Mouse (Mus musculus): ENCODE data around the gene Drg1. TPM values are rescaled to one million over a fixed set of nuclear protein-coding genes. Genes with fewer than 3 reads are reported as not detected.
"Not testable (repeated sequence)": the region's sequence is repeated elsewhere in the genome, so short reads cannot be mapped to it uniquely, and the experiment has no call there.

Gene Drg1
- polyA plus RNA-seq, 1 experiment from 2014 or later: 232 TPM

DNA sequence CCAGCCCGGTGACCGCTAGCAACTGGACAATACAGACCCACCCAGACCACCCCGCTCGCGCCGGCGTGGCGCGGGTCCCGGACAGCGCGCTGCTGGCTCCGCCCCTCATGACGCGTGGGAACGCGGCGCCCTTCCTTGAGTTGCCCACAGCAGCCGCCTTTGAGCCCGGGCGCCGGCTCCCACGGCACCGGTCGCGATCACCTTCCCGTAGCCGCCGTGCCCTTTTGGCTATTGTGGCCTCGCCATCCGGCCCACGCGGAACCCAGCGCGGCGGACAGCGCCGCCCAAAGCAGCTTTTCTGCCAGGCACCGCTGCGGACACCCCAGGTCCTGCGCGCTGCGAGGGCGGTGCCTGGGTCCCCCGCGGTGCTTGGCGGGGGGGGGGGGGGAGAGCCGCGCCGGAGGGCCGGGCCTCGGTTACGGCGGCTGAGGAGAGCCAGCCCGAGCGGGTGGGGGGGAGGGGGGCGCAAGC, 63.9 kb downstream of the Drg1 start, which contains the start of gene Eif4enif1:
Gene Eif4enif1, plus strand, starts transcription at position 162 of the 471 bp plus-strand sequence.
- peak within 1 kb of the TSS; percentile 42 for H3K4me3 ChIP-seq (replicated peaks)
- under 1% methylated on average over 43 of the region's 57 CpGs for WGBS
- no peaks in the 10 kb centered on the region for H3K27me3 ChIP-seq (replicated peaks)
- H3K36me3 ChIP-seq: peaks cover 16% of the 10 kb centered on the region; the same call in 1 of the 2 replicates
- ATAC-seq (ENCODE audit: insufficient read depth, low FRiP score, low read depth): peak; percentile 69
- peak within 1 kb of the TSS; percentile 26 for H3K4me2 ChIP-seq
- no peaks in the 10 kb centered on the region for H3K4me1 ChIP-seq
- H3K9me3 ChIP-seq: no peaks in the 10 kb centered on the region
- H3K27ac ChIP-seq: peak within 1 kb of the TSS; percentile 33
- peak within 1 kb of the TSS; percentile 10; the same call in 1 of the 2 replicates for H3K9ac ChIP-seq

DNA sequence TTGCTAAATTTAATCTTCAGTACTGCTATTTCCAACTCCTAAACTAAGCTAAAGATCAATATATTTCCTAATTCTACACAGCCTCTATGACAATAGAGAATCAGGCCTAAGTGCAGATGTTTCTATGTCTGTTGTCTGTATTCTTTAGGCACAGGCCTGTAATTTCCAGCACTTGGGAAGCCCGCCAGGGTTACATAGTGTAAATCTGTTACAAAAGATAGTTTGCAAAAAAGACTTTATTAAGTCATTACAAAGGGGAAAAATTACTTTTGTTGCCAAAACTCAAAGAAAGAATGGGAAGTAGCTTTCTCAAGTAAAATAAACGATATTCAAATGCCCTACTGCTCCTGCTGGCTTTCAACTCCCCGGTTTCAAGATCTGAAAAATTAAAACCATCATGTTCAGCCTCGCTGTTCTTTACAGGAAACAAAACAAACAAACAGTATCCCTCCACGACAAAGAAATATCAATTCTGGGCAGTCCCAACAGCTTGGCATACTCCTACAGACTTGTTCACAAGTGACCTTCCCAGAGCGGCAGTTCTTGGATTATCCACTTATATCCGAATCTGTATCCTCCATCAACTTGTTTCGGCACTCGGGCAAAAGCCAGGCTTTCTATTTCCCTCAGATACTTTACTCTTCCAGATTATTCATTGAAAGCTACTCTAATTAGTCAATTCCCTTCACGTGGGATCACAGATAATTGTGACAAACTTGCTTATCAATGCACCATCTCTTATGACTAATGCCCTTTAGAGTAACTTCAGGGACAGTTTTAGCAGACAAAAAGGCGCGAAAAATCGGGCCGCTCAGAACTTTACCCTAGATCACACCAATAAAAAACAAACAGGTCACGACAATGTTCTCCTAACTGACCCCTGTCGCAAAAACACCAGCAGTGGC, 64.6 kb downstream of the Drg1 start:
- H3K4me3 ChIP-seq (replicated peaks): peak overlapping the region; percentile 42
- 5% methylated on average over 16 of the region's 16 CpGs for WGBS
- ATAC-seq (ENCODE audit: insufficient read depth, low FRiP score, low read depth): no peak
- no peak overlapping the region for H3K9ac ChIP-seq
- no peaks in the 10 kb centered on the region for H3K9me3 ChIP-seq
- peak overlapping the region; percentile 0 for H3K4me2 ChIP-seq
- peaks cover 14% of the 10 kb centered on the region; the same call in 1 of the 2 replicates for H3K36me3 ChIP-seq
- no peak overlapping the region for H3K27ac ChIP-seq
- H3K4me1 ChIP-seq: no peaks in the 10 kb centered on the region
- H3K27me3 ChIP-seq (replicated peaks): no peaks in the 10 kb centered on the region

DNA sequence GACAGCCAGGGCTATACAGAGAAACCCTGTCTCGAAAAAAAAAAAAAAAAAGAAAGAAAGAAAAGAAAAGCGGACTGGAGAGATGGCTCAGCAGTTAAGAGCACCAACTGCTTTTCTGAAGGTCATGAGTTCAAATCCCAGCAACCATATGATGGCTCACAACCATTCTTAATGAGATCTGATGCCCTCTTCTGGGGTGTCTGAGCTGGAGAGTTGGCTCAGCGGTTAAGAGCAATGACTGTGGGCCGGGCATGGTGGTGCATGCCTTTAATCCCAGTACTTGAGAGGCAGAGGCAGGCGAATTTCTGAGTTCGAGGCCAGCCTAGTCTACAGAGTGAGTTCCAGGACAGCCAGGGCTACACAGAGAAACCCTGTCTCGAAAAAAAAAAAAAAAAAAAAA, 65.6 kb downstream of the Drg1 start:
- not testable (repeated sequence) for H3K4me1 ChIP-seq; ATAC-seq (ENCODE audit: insufficient read depth, low FRiP score, low read depth); H3K9me3 ChIP-seq; H3K36me3 ChIP-seq; H3K4me2 ChIP-seq; H3K27ac ChIP-seq; H3K4me3 ChIP-seq (replicated peaks); H3K27me3 ChIP-seq (replicated peaks); H3K9ac ChIP-seq
- 91% methylated on average over 6 of the region's 7 CpGs for WGBS

DNA sequence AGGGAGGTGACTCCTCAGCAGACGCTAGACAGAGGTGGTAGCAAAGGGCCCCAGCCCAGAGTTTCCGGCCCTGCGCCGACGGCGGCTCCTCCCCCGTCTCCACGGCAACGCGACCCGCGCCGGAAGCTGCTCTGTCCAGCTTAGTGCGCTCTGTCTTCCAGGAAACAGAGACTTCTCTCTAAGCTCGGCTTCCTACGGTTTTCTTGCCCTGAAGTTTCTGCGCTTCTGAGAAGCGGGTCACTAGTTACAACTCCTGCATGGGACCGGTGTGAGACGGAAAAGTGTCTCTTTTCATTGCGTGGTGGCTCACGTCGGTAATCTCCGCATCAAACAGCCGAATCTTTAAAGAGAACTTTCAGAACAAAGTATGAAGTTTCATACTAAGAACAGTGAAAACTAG, 72.9 kb downstream of the Drg1 start, which contains the start of gene Sfi1:
Gene Sfi1, minus strand, starts transcription at position 101 of the 400 bp plus-strand sequence.
- H3K4me2 ChIP-seq: no peak within 1 kb of the TSS
- no peak for ATAC-seq (ENCODE audit: insufficient read depth, low FRiP score, low read depth)
- no peaks in the 10 kb centered on the region for H3K9me3 ChIP-seq
- no peaks in the 10 kb centered on the region for H3K4me1 ChIP-seq
- 84% methylated on average over 25 of the region's 25 CpGs for WGBS
- H3K36me3 ChIP-seq: no peaks in the 10 kb centered on the region
- H3K27ac ChIP-seq: no peak within 1 kb of the TSS
- H3K27me3 ChIP-seq (replicated peaks): no peaks in the 10 kb centered on the region
- no peak within 1 kb of the TSS for H3K4me3 ChIP-seq (replicated peaks)
- no peak within 1 kb of the TSS for H3K9ac ChIP-seq

DNA sequence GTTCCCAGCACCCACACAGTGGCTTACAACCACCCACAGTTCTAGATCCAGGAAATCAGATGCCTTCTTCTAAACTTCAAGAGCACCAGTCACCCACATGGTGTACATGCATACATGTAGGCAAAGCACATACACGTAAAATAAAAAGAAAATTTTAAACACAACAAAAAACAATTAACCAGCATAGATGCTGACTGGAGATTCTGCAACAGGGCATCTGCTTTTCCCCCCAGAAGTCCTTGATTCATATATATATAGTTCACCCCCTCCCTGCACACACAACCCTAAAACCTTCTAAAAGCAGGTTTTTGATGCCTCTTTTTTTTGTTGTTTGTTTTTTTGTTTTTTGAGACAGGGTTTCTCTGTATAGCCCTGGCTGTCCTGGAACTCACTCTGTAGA, 83.5 kb downstream of the Drg1 start:
- not testable (repeated sequence) for ATAC-seq (ENCODE audit: insufficient read depth, low FRiP score, low read depth); H3K4me3 ChIP-seq (replicated peaks); H3K27me3 ChIP-seq (replicated peaks); H3K36me3 ChIP-seq; H3K4me2 ChIP-seq; H3K9ac ChIP-seq; H3K4me1 ChIP-seq; H3K27ac ChIP-seq; H3K9me3 ChIP-seq
- WGBS: 85% methylated on average over 1 of the region's 1 CpGs

DNA sequence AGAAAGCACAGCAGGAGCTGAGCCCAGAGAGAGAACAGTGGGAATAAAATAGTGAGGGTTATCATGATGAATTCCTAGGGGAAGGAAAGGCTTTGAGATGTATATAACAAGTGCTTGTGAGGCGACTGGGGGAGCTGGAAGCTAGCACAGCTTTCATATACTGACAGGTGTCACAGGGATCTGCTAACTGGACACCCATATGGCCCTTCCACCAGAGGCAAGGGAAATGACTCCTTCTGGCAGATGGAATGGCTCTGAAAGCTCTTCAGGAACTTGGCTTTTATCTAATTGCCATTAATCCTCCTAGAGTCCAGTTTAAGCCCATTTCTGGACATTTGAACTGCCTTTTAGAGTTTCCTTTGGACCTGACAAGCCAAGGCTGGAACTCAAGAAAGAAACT, 84.2 kb downstream of the Drg1 start:
- not testable (repeated sequence) for H3K27me3 ChIP-seq (replicated peaks); H3K36me3 ChIP-seq; H3K4me3 ChIP-seq (replicated peaks); H3K9me3 ChIP-seq; H3K9ac ChIP-seq; ATAC-seq (ENCODE audit: insufficient read depth, low FRiP score, low read depth); H3K4me2 ChIP-seq; H3K4me1 ChIP-seq; H3K27ac ChIP-seq
- 45% methylated on average over 1 of the region's 1 CpGs for WGBS

DNA sequence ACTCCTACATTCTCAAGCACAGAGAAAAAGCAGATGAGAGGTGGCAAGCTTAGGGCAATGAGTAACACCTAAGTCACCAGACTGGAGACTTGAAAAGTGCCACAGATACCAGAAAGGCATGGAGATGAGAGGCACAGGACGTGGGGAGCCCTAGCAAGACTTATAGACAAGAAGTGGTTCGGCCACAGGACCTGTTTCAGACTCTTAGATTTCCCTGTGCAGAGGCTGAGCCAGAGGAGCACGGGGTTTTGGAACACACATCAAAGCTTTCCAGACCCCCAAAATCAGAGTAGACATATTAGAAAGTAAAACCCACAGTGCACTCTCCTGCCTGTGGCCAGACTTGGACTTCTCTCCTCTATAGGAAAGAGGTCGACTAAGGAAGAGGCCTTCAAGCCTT, 85.0 kb downstream of the Drg1 start:
- H3K27ac ChIP-seq; H3K27me3 ChIP-seq (replicated peaks); H3K4me2 ChIP-seq; H3K36me3 ChIP-seq; H3K4me3 ChIP-seq (replicated peaks); H3K9me3 ChIP-seq; ATAC-seq (ENCODE audit: insufficient read depth, low FRiP score, low read depth); H3K4me1 ChIP-seq; H3K9ac ChIP-seq: not testable (repeated sequence)
- WGBS: 56% methylated on average over 4 of the region's 4 CpGs

DNA sequence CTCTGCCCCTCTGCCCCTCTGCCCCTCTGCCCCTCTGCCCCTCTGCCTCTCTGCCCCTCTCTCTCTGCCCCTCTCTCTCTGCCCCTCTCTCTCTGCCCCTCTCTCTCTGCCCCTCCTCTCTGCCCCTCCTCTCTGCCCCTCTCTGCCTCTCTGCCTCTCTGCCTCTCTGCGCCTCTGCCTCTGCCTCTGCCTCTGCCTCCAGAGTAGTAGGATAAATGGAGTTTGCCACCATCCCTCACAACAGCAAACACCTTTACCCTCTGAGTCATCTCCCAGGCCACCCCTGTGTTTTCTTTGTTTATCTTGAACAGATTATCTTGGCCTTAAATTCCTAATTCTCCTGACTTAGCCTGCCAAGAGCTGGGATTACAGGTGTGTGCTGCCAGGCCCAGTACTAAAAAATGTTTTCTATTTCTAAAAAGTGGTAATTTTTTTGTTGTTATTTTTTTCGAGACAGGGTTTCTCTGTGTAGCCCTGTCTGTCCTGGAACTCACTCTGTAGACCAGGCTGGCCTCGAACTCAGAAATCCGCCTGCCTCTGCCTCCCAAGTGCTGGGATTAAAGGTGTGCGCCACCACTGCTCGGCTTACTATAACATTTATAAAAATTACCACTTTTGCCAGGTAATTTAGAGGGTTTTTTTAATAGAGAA, 85.6 kb downstream of the Drg1 start:
- not testable (repeated sequence) for H3K9ac ChIP-seq; H3K27me3 ChIP-seq (replicated peaks); H3K4me1 ChIP-seq; ATAC-seq (ENCODE audit: insufficient read depth, low FRiP score, low read depth); H3K4me3 ChIP-seq (replicated peaks); H3K9me3 ChIP-seq; H3K4me2 ChIP-seq; H3K27ac ChIP-seq; H3K36me3 ChIP-seq
- WGBS: 70% methylated on average over 6 of the region's 6 CpGs

DNA sequence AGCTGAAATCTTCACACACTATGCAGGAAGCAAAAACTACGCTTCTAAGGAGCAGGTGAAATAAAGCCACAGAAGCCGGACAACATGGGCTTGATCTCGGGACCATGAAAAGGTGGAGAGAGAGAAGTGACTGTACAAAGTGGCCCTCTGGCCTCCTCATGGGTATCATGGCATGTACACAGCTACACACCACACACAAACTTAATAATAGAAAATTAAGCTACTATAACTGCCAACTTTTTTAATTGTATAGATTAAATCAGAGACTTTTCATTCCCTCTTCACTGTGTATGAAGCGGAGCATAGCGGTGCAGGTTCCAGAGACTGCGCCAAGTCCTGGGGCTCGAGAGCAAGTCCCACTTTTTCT, 86.5 kb downstream of the Drg1 start:
- 83% methylated on average over 7 of the region's 7 CpGs for WGBS
- H3K27ac ChIP-seq; H3K9me3 ChIP-seq; H3K9ac ChIP-seq; H3K36me3 ChIP-seq; H3K4me3 ChIP-seq (replicated peaks); H3K4me1 ChIP-seq; H3K4me2 ChIP-seq; H3K27me3 ChIP-seq (replicated peaks); ATAC-seq (ENCODE audit: insufficient read depth, low FRiP score, low read depth): not testable (repeated sequence)

DNA sequence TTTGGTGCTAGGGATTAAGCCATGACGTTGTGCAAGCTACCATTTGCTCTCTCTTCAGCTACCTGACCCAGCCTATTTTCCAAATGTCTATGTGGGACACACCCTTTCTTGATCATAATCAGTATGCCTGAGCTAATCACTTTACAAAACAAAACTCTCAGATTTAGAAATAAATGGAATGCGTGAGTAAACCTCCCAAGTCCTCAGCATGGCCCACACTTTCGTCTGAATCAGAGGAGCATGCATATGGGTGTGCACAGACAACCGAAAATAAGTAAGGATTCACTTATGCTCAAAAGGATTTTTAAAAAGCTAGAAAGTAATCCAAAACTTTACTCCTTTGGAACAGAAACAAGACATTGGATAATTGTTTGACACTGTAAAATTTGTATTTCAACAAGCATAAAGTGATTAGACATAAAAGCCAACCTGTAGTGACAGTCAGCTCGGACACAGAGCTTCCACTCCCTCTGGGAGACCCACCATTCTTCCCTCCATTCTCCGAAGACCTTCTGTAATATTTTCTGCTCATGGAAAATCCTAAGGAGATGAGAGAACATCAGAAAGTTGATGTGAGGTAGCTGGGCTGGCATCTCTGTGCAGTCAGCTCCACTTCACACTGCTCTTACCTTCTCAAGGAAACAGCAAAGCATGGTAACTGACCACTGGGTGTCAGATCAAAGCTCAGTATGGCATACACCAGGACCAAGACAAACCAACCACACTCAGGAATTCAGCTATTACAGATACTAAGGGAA, 87.1 kb downstream of the Drg1 start:
- H3K9ac ChIP-seq; H3K27me3 ChIP-seq (replicated peaks); H3K4me1 ChIP-seq; H3K9me3 ChIP-seq; ATAC-seq (ENCODE audit: insufficient read depth, low FRiP score, low read depth); H3K4me2 ChIP-seq; H3K27ac ChIP-seq; H3K4me3 ChIP-seq (replicated peaks); H3K36me3 ChIP-seq: not testable (repeated sequence)
- WGBS: 81% methylated on average over 6 of the region's 6 CpGs

DNA sequence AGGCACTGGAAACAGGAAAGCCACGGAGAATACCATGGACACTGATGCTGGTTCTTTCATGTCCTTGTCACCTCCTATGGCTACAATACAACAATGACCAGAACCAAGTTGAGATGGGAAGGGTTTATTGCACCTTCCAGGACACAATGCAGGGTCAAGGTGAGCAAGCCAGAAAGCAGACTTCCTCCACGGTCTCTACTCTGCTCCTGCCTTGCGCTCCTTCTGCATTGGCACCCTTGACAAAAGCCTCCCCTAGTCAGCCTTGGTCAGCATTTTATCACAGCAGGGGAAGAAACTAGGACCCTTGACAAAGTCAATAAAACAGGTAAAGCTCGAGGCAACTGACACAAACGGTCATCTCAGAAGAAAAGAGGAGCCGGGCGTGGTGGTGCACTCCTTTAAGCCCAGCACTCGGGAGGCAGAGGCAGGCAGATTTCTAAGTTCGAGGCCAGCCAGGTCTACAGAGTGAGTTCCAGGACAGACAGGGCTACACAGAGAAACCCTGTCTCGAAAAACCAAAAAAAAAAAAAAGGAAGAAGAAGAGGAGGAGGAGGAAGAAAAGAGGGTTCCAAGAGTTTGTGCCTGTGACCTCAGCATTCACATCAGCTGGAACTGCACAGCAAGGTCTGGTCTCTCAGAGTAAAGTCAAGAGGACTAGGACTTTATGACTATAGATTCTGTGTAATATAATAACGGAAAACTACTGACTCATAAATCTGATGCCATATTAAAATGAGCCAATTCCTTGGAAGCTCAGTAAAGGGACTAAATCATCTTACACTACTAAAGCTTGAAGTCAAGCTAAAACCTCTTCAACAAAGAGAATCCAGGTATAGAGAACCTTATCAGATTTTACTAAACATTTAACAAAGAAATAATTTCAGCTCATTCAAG, 92.5 kb downstream of the Drg1 start:
- not testable (repeated sequence) for H3K9me3 ChIP-seq; H3K27ac ChIP-seq; H3K36me3 ChIP-seq; H3K9ac ChIP-seq; H3K4me2 ChIP-seq; H3K4me3 ChIP-seq (replicated peaks); H3K4me1 ChIP-seq; H3K27me3 ChIP-seq (replicated peaks)
- WGBS: 78% methylated on average over 11 of the region's 11 CpGs
- peak; percentile 40 for ATAC-seq (ENCODE audit: insufficient read depth, low FRiP score, low read depth)

Measured in stomach, embryonic 15.5 days (tissue).